Mouse (Mus musculus): ENCODE results near the gene Ppp1r27. TPM values are rescaled to one million over a fixed set of nuclear protein-coding genes. Genes with fewer than 3 reads are reported as not detected.

Gene Ppp1r27
- polyA plus RNA-seq, 1 experiment from 2014 or later, result not detected

GRCm38 (mm10) chr11:120578694-120579243 is 27.8 kb upstream of the Ppp1r27 start:
- H3K4me1 ChIP-seq (ENCODE audit: control insufficient read depth in 2 of 2, insufficient read depth in 2 of 2, low read length in 2 of 2), result peaks cover 24 to 34% of the 10 kb centered on the region in 2 experiments
- WGBS, result 63% methylated on average over 11 of the region's 11 CpGs
- H3K36me3 ChIP-seq (ENCODE audit: control insufficient read depth, insufficient read depth, low read length), result peaks cover 37% of the 10 kb centered on the region
- H3K9ac ChIP-seq (ENCODE audit: low read length), result no peak overlapping the region
- H3K4me3 ChIP-seq (ENCODE audit: control insufficient read depth in 1 of 2, insufficient read depth in 1 of 2, low read depth in 1 of 2, low read length in 2 of 2), result no peak overlapping the region
- no peak overlapping the region for H3K4me2 ChIP-seq (ENCODE audit: low read length)
- 0 out of 2 replicates have a peak, but pooled peaks cover under 1% of the 10 kb centered on the region for H3K9me3 ChIP-seq (ENCODE audit: control insufficient read depth, low read length)
- no peak for ATAC-seq (ENCODE audit: insufficient number of reproducible peaks, insufficient read depth, low FRiP score, low read depth)
- no peaks in the 10 kb centered on the region for H3K27me3 ChIP-seq (ENCODE audit: control insufficient read depth, insufficient read depth, low read length)
- H3K27ac ChIP-seq (replicated peaks in 1 of 2; ENCODE audit: control insufficient read depth in 1 of 2, insufficient read depth in 1 of 2, low read depth in 2 of 2, low read length in 2 of 2), result no peak overlapping the region

- 77% methylated on average over 10 of the region's 10 CpGs for WGBS
- H3K27ac ChIP-seq (replicated peaks in 1 of 2; ENCODE audit: control insufficient read depth in 1 of 2, insufficient read depth in 1 of 2, low read depth in 2 of 2, low read length in 2 of 2), result no peak overlapping the region
- no peak overlapping the region for H3K4me2 ChIP-seq (ENCODE audit: low read length)
- ATAC-seq (ENCODE audit: insufficient number of reproducible peaks, insufficient read depth, low FRiP score, low read depth), result no peak
- H3K4me3 ChIP-seq (ENCODE audit: control insufficient read depth in 1 of 2, insufficient read depth in 1 of 2, low read depth in 1 of 2, low read length in 2 of 2), result no peak overlapping the region
- H3K9me3 ChIP-seq (ENCODE audit: control insufficient read depth, low read length), result no peaks in the 10 kb centered on the region
- H3K9ac ChIP-seq (ENCODE audit: low read length), result no peak overlapping the region
- peaks cover 36% of the 10 kb centered on the region for H3K36me3 ChIP-seq (ENCODE audit: control insufficient read depth, insufficient read depth, low read length)
- no peaks in the 10 kb centered on the region for H3K27me3 ChIP-seq (ENCODE audit: control insufficient read depth, insufficient read depth, low read length)
- peaks cover 24 to 34% of the 10 kb centered on the region in 2 experiments for H3K4me1 ChIP-seq (ENCODE audit: control insufficient read depth in 2 of 2, insufficient read depth in 2 of 2, low read length in 2 of 2)
These were observed 27.2 kb upstream of the Ppp1r27 start for GRCm38 (mm10) chr11:120578024-120578693.

DNA sequence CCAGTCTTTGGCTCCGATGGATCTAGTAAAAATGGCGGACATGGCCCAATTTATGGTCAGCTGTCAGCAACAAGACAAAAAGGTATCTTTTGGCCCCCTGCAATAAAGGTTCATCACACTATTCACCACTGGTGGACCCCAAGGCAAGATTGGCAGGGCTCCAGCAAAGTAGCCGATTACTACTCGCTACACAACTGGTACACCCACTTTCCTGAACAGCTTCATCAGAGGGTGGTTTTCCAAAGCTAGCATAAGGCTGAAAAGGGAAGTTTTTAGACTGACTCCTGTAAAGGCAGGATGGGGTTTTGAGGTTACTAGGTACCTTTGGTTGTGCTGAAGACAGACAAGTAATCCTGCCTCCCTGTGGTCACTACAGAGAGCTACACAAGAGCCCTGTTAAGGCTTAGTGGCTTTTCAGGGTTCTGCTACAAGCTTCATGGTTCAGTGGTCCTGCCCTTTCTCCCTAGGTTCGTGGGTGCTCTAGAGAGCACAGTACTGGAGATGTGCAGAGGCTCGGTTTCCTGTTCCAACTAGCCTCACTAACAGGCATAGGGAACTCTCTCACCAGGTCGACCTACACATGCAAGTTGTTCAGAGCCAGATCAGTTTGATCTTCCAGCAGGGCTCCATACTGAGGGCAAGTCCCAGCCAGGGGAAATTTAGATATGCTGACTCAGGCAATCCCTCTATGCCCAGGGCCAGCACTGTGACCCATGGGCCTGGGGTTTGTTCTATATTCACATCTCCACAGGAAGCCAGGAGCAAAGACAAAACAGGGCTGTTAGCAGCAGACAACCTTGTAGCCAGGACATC is 26.5 kb upstream of the Ppp1r27 start:
- H3K27me3 ChIP-seq (ENCODE audit: control insufficient read depth, insufficient read depth, low read length), result no peaks in the 10 kb centered on the region
- no peak overlapping the region for H3K4me2 ChIP-seq (ENCODE audit: low read length)
- no peak overlapping the region for H3K27ac ChIP-seq (replicated peaks in 1 of 2; ENCODE audit: control insufficient read depth in 1 of 2, insufficient read depth in 1 of 2, low read depth in 2 of 2, low read length in 2 of 2)
- no peak overlapping the region for H3K4me3 ChIP-seq (ENCODE audit: control insufficient read depth in 1 of 2, insufficient read depth in 1 of 2, low read depth in 1 of 2, low read length in 2 of 2)
- ATAC-seq (ENCODE audit: insufficient number of reproducible peaks, insufficient read depth, low FRiP score, low read depth), result no peak
- H3K9me3 ChIP-seq (ENCODE audit: control insufficient read depth, low read length), result no peaks in the 10 kb centered on the region
- peaks cover 24 to 34% of the 10 kb centered on the region in 2 experiments for H3K4me1 ChIP-seq (ENCODE audit: control insufficient read depth in 2 of 2, insufficient read depth in 2 of 2, low read length in 2 of 2)
- H3K36me3 ChIP-seq (ENCODE audit: control insufficient read depth, insufficient read depth, low read length), result peaks cover 36% of the 10 kb centered on the region
- no peak overlapping the region for H3K9ac ChIP-seq (ENCODE audit: low read length)
- 87% methylated on average over 7 of the region's 7 CpGs for WGBS

DNA sequence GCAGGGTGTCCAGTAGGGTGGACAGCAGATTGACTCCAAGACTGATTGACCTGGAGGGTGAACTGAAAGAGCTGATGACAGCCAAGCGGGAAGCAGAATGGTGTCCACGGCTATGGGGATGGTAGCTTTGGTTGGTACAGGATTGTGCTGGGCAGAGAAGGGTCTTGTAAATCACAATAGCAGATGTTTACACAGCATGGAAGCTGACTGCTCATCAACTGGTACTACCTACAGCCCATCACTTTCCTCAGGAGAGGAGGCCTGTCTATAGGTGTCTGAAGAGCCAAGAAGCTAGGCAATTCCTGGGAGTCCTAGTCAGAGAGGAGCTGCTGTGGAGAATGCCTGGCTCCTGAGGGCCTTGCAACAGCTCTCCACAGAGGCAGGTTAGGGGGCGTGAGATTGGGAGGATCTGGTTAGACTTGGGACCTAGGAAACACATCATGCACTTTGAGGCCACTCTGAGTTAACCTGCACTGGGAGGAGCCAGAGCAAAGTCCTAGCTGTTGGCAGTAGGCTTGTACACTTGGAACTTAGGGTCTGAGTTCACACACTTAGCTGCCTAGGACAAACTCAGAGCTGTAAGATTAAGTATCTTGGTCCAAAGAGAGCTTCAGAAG is 25.5 kb upstream of the Ppp1r27 start:
- Histone ChIP-seq H3K4me2 (ENCODE audit: low read length) (no peak overlapping the region), H3K27me3 (ENCODE audit: control insufficient read depth, insufficient read depth, low read length) (no peaks in the 10 kb centered on the region), H3K9ac (ENCODE audit: low read length) (no peak overlapping the region), H3K9me3 (ENCODE audit: control insufficient read depth, low read length) (no peaks in the 10 kb centered on the region), H3K4me3 (ENCODE audit: control insufficient read depth in 1 of 2, insufficient read depth in 1 of 2, low read depth in 1 of 2, low read length in 2 of 2) (no peak overlapping the region), H3K4me1 (ENCODE audit: control insufficient read depth in 2 of 2, insufficient read depth in 2 of 2, low read length in 2 of 2) (peaks cover 20 to 32% of the 10 kb centered on the region in 2 experiments), H3K27ac (replicated peaks in 1 of 2; ENCODE audit: control insufficient read depth in 1 of 2, insufficient read depth in 1 of 2, low read depth in 2 of 2, low read length in 2 of 2) (no peak overlapping the region), H3K36me3 (ENCODE audit: control insufficient read depth, insufficient read depth, low read length) (peaks cover 39% of the 10 kb centered on the region)
- ATAC-seq (ENCODE audit: insufficient number of reproducible peaks, insufficient read depth, low FRiP score, low read depth), result no peak
- 75% methylated on average over 3 of the region's 3 CpGs for WGBS

- H3K27ac ChIP-seq (replicated peaks in 1 of 2; ENCODE audit: control insufficient read depth in 1 of 2, insufficient read depth in 1 of 2, low read depth in 2 of 2, low read length in 2 of 2), result no peak overlapping the region
- peaks cover 44% of the 10 kb centered on the region for H3K36me3 ChIP-seq (ENCODE audit: control insufficient read depth, insufficient read depth, low read length)
- H3K9ac ChIP-seq (ENCODE audit: low read length), result no peak overlapping the region
- ATAC-seq (ENCODE audit: insufficient number of reproducible peaks, insufficient read depth, low FRiP score, low read depth), result no peak
- H3K9me3 ChIP-seq (ENCODE audit: control insufficient read depth, low read length), result no peaks in the 10 kb centered on the region
- no peak overlapping the region for H3K4me2 ChIP-seq (ENCODE audit: low read length)
- H3K27me3 ChIP-seq (ENCODE audit: control insufficient read depth, insufficient read depth, low read length), result no peaks in the 10 kb centered on the region
- no peak overlapping the region for H3K4me3 ChIP-seq (ENCODE audit: control insufficient read depth in 1 of 2, insufficient read depth in 1 of 2, low read depth in 1 of 2, low read length in 2 of 2)
- peaks cover 25 to 38% of the 10 kb centered on the region in 2 experiments for H3K4me1 ChIP-seq (ENCODE audit: control insufficient read depth in 2 of 2, insufficient read depth in 2 of 2, low read length in 2 of 2)
These were observed 25.0 kb upstream of the Ppp1r27 start for GRCm38 (mm10) chr11:120575940-120576339.

GRCm38 (mm10) chr11:120575046-120575445 is 24.1 kb upstream of the Ppp1r27 start:
- H3K9ac ChIP-seq (ENCODE audit: low read length), result no peak overlapping the region; the same call in 1 of the 2 replicates
- 82% methylated on average over 2 of the region's 2 CpGs for WGBS

DNA sequence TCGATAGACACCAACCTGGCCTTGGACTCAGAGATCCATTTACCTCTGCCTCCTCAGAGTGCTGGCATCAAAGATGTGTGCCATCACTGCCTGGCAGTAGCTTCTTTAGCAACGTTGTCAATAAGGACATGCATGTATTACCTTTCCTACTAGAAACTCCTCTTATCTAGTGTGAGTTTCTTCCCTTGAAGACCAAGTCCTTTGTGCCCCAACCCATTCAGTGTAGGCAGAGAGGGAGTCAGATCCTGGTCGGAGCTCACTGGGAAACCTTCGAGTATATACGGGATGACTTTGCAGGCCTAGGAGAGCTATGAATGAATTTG is 23.3 kb upstream of the Ppp1r27 start:
- Histone ChIP-seq H3K4me2 (ENCODE audit: low read length) (peak overlapping the region; percentile 92), H3K27ac (replicated peaks in 1 of 2; ENCODE audit: control insufficient read depth in 1 of 2, insufficient read depth in 1 of 2, low read depth in 2 of 2, low read length in 2 of 2) (peak overlapping the region; percentile 51 to 99), H3K36me3 (ENCODE audit: control insufficient read depth, insufficient read depth, low read length) (peaks cover 49% of the 10 kb centered on the region), H3K4me1 (ENCODE audit: control insufficient read depth in 2 of 2, insufficient read depth in 2 of 2, low read length in 2 of 2) (peaks cover 12 to 26% of the 10 kb centered on the region in 2 experiments), H3K4me3 (ENCODE audit: control insufficient read depth in 1 of 2, insufficient read depth in 1 of 2, low read depth in 1 of 2, low read length in 2 of 2) (peak overlapping the region; percentile 8 to 87; a peak in 3 of 4 replicates), H3K9ac (ENCODE audit: low read length) (peak overlapping the region; percentile 96), H3K9me3 (ENCODE audit: control insufficient read depth, low read length) (no peaks in the 10 kb centered on the region), H3K27me3 (ENCODE audit: control insufficient read depth, insufficient read depth, low read length) (no peaks in the 10 kb centered on the region)
- ATAC-seq (ENCODE audit: insufficient number of reproducible peaks, insufficient read depth, low FRiP score, low read depth), result no peak
- 18% methylated on average over 5 of the region's 5 CpGs for WGBS

More at GRCm38 (mm10) chr11:120575046-120575445, 24.1 kb upstream of the Ppp1r27 start:
- Histone ChIP-seq H3K27ac (replicated peaks in 1 of 2; ENCODE audit: control insufficient read depth in 1 of 2, insufficient read depth in 1 of 2, low read depth in 2 of 2, low read length in 2 of 2) (peak overlapping the region in 1 of 2 experiments; percentile 99; a peak in 1 of 4 replicates), H3K27me3 (ENCODE audit: control insufficient read depth, insufficient read depth, low read length) (no peaks in the 10 kb centered on the region), H3K9me3 (ENCODE audit: control insufficient read depth, low read length) (no peaks in the 10 kb centered on the region), H3K4me1 (ENCODE audit: control insufficient read depth in 2 of 2, insufficient read depth in 2 of 2, low read length in 2 of 2) (peaks cover 19 to 34% of the 10 kb centered on the region in 2 experiments), H3K36me3 (ENCODE audit: control insufficient read depth, insufficient read depth, low read length) (peaks cover 50% of the 10 kb centered on the region), H3K4me2 (ENCODE audit: low read length) (no peak overlapping the region), H3K4me3 (ENCODE audit: control insufficient read depth in 1 of 2, insufficient read depth in 1 of 2, low read depth in 1 of 2, low read length in 2 of 2) (no peak overlapping the region)
- ATAC-seq (ENCODE audit: insufficient number of reproducible peaks, insufficient read depth, low FRiP score, low read depth), result no peak
